Mouse (Mus musculus) hindbrain, embryonic 11.5 days (tissue): ENCODE data around the gene Olfr559. TPM values are rescaled to one million over a fixed set of nuclear protein-coding genes. Genes with fewer than 3 reads are reported as not detected.
A peak's percentile ranks its signal among the peaks of the same experiment; 100 is the strongest.

Source experiments
- ATAC-seq: fragments of 200-750 bp; cut with Nextera tagmentation; 2 replicates; pipeline ENCODE4 v1.8.0; 2017; ENCODE audit warnings: mild to moderate bottlenecking, moderate TSS enrichment, moderate library complexity; ENCODE audit not compliant: low FRiP score
- DNase-seq: peaks from one replicate; pipeline ENCODE4 v3.0.0-alpha.2; 2015; ENCODE audit warnings: low spot score
- H3K27ac ChIP-seq: fragments of 300-500 bp; sonication (generic); 2 replicates; pipeline ENCODE4 v1.5.1; 2014; ENCODE audit warnings: mild to moderate bottlenecking, low read depth, low read length
- H3K27me3 ChIP-seq: fragments of 300-500 bp; sonication (generic); 2 replicates; pipeline ENCODE4 v1.6.1; 2014; ENCODE audit warnings: mild to moderate bottlenecking, low read length, moderate library complexity, mixed read lengths; ENCODE audit not compliant: control insufficient read depth, insufficient read depth
- H3K36me3 ChIP-seq: fragments of 300-500 bp; sonication (generic); 2 replicates; pipeline ENCODE4 v1.6.1; 2014; ENCODE audit warnings: mild to moderate bottlenecking, low read length, moderate library complexity, mixed read lengths; ENCODE audit not compliant: control insufficient read depth, insufficient read depth
- H3K4me1 ChIP-seq: fragments of 300-500 bp; sonication (generic); replicated peaks from 2 replicates; pipeline ENCODE4 v1.6.1; 2014; ENCODE audit warnings: low read length, mixed read lengths; ENCODE audit not compliant: control insufficient read depth, insufficient read depth
- H3K4me2 ChIP-seq: fragments of 300-500 bp; sonication (generic); replicated peaks from 2 replicates; pipeline ENCODE4 v1.6.1; 2014; ENCODE audit warnings: mild to moderate bottlenecking, low read depth, low read length
- H3K4me3 ChIP-seq: fragments of 300-500 bp; sonication (generic); 2 replicates; pipeline ENCODE4 v1.5.1; 2014; ENCODE audit warnings: low read depth, low read length
- H3K9ac ChIP-seq: fragments of 300-500 bp; sonication (generic); 2 replicates; pipeline ENCODE4 v1.6.1; 2014; ENCODE audit warnings: low read depth, low read length
- H3K9me3 ChIP-seq: fragments of 300-500 bp; sonication (generic); 2 replicates; pipeline ENCODE4 v1.6.1; 2016; ENCODE audit warnings: low read length; ENCODE audit not compliant: control insufficient read depth
- WGBS: fragments of 180-500 bp; shearing (Covaris S2); extraction: QIAGEN DNeasy Blood & Tissue Kit; methylation state at CpG from one replicate; pipeline ENCODE4 v1.1.7; 2014; 5-methylcytosine and 5-hydroxymethylcytosine counted together
- polyA plus RNA-seq: library from polyadenylated mRNA; unstranded; fragments of >200 nt; fragmentation: Nextera tagmentation; extraction: Ambion mirVana; gene quantifications from 2 replicates; pipeline ENCODE4 v1.2.1, GENCODE M21; 2014

Gene Olfr559
- polyA plus RNA-seq, 1 experiment from 2014 or later = not detected

DNA sequence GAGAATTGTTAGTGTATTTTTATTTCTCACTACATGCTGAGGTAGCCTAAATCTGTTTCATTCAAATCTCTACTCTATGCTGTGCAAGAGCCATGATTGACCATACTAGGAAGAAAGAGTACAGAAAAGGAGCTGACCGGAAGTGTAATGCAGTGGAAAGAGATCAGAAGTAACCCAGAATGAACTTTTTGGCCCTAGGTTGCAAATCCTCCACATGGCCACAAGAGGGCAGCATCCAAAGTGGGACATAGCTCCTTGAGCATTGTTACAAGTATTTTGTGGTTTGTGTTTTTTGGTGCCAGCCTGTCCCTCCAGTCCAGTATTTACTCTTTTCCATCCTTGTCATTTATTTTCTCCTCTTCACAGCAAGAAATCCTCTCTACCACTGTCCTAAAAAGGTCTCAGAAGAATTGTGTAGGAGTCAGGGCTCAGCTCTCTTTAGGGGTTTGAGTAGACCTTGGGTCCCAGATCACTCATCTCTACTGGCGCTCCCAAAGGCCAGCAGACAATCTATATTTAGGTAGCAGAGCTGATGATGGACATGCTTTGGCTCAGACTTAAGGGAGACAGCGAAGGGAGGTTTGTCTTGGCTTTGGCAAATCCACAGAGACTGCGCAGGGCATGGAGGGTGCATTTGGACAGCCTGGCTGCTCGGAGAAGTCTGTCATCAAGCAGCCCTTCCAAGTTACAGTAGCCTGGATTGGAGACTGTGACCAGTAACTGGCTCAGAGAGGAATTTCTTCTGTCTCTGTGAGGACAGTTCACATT lies 31.7 kb downstream of the Olfr559 start, which contains the start of gene Olfr557:
Gene Olfr557, plus strand, starts transcription at position 553 of the 768 bp plus-strand sequence.
- Histone ChIP-seq H3K36me3 (no peaks in the 10 kb centered on the region), H3K4me3 (no peak within 1 kb of the TSS), H3K9ac (no peak within 1 kb of the TSS), H3K4me1 (no peaks in the 10 kb centered on the region), H3K27ac (no peak within 1 kb of the TSS), H3K27me3 (no peaks in the 10 kb centered on the region), H3K9me3 (no peaks in the 10 kb centered on the region), H3K4me2 (no peak within 1 kb of the TSS)
- DNase-seq = peak; percentile 63
- ATAC-seq = no peak
- WGBS = 78% methylated on average over 5 of the region's 5 CpGs

- Histone ChIP-seq H3K9me3 (no peaks in the 10 kb centered on the region), H3K4me1 (no peaks in the 10 kb centered on the region), H3K4me3 (peak within 1 kb of the TSS; percentile 47), H3K27ac (no peak within 1 kb of the TSS), H3K9ac (peak within 1 kb of the TSS; percentile 72), H3K4me2 (peak within 1 kb of the TSS; percentile 45), H3K27me3 (no peaks in the 10 kb centered on the region), H3K36me3 (no peaks in the 10 kb centered on the region)
- peak; percentile 100 for ATAC-seq
- WGBS = under 1% methylated on average over 40 of the region's 40 CpGs
- DNase-seq = peak; percentile 91
These were observed 40.3 kb downstream of the Olfr559 start, which contains the start of gene Trim68 for GRCm38 (mm10) chr7:102686944-102687501. Gene Trim68, minus strand, starts transcription at chr7:102687327.

- Histone ChIP-seq H3K27ac (no peak overlapping the region), H3K9ac (no peak overlapping the region), H3K4me3 (no peak overlapping the region), H3K4me2 (no peak overlapping the region), H3K9me3 (no peaks in the 10 kb centered on the region), H3K4me1 (no peaks in the 10 kb centered on the region), H3K27me3 (no peaks in the 10 kb centered on the region), H3K36me3 (no peaks in the 10 kb centered on the region)
- DNase-seq (no peak), ATAC-seq (no peak)
- WGBS = 96% methylated on average over 1 of the region's 1 CpGs
These were observed 45.4 kb downstream of the Olfr559 start for GRCm38 (mm10) chr7:102681916-102682315.

GRCm38 (mm10) chr7:102676225-102676624 lies 51.1 kb downstream of the Olfr559 start:
- no peaks in the 10 kb centered on the region for H3K36me3 ChIP-seq
- DNase-seq (no peak), ATAC-seq (no peak)
- H3K4me3 ChIP-seq = no peak overlapping the region
- H3K9ac ChIP-seq = no peak overlapping the region
- no peaks in the 10 kb centered on the region for H3K4me1 ChIP-seq
- no peak overlapping the region for H3K4me2 ChIP-seq
- H3K27me3 ChIP-seq = no peaks in the 10 kb centered on the region
- H3K27ac ChIP-seq = no peak overlapping the region
- 86% methylated on average over 2 of the region's 2 CpGs for WGBS
- H3K9me3 ChIP-seq = no peaks in the 10 kb centered on the region

Other genes with a start within 250 kb of the Olfr559 start
- gene Olfr543, start 245.8 kb downstream of the Olfr559 start, polyA plus RNA-seq = 0.31 and 1.1 TPM in 2 replicates
- gene Olfr544, start 239.2 kb downstream of the Olfr559 start, polyA plus RNA-seq = 0.08 and 0.23 TPM in 2 replicates
- not detected in 2 replicates for gene Olfr545, start 227.9 kb downstream of the Olfr559 start, polyA plus RNA-seq
- gene Olfr547, start 192.7 kb downstream of the Olfr559 start, polyA plus RNA-seq = not detected in 2 replicates
- not detected in 2 replicates for gene Olfr548-ps1, start 186.6 kb downstream of the Olfr559 start, polyA plus RNA-seq
- gene Olfr549, start 177.6 kb downstream of the Olfr559 start, polyA plus RNA-seq = not detected in 2 replicates
- gene Trim21, start 162.0 kb downstream of the Olfr559 start, polyA plus RNA-seq = 0.32 and 1.1 TPM in 2 replicates
- gene Olfr550, start 156.0 kb downstream of the Olfr559 start, polyA plus RNA-seq = not detected in 2 replicates
- not detected in 2 replicates for gene Olfr551, start 135.6 kb downstream of the Olfr559 start, polyA plus RNA-seq
- not detected in 2 replicates for gene Olfr552, start 129.7 kb downstream of the Olfr559 start, polyA plus RNA-seq
- gene Olfr553, start 109.3 kb downstream of the Olfr559 start, polyA plus RNA-seq = not detected in 2 replicates
- not detected in 2 replicates for gene Olfr554, start 89.1 kb downstream of the Olfr559 start, polyA plus RNA-seq
- gene Olfr555, start 68.7 kb downstream of the Olfr559 start, polyA plus RNA-seq = not detected in 2 replicates
- not detected in 2 replicates for gene Olfr556, start 62.6 kb downstream of the Olfr559 start, polyA plus RNA-seq
- gene Trim68, start 40.2 kb downstream of the Olfr559 start, polyA plus RNA-seq = 9.3 and 9.5 TPM in 2 replicates
- gene Olfr557, start 31.6 kb downstream of the Olfr559 start, polyA plus RNA-seq = not detected in 2 replicates
- gene Olfr558, start 25.3 kb downstream of the Olfr559 start, polyA plus RNA-seq = 0.15 TPM in 1 of 2 replicates, not detected in the other
- not detected in 2 replicates for gene Olfr33, start 8.4 kb downstream of the Olfr559 start, polyA plus RNA-seq
- not detected in 2 replicates for gene Olfr560, start 31.9 kb upstream of the Olfr559 start, polyA plus RNA-seq
- 0.14 TPM in 1 of 2 replicates, not detected in the other for gene Olfr78, start 32.0 kb upstream of the Olfr559 start, polyA plus RNA-seq
- gene Olfr561, start 43.7 kb upstream of the Olfr559 start, polyA plus RNA-seq = not detected in 2 replicates
- not detected in 2 replicates for gene Olfr564, start 76.0 kb upstream of the Olfr559 start, polyA plus RNA-seq
- gene Olfr566, start 131.3 kb upstream of the Olfr559 start, polyA plus RNA-seq = not detected in 2 replicates
- not detected in 2 replicates for gene Olfr568, start 149.6 kb upstream of the Olfr559 start, polyA plus RNA-seq
- gene Olfr569, start 163.4 kb upstream of the Olfr559 start, polyA plus RNA-seq = not detected in 2 replicates
- gene Olfr570, start 167.1 kb upstream of the Olfr559 start, polyA plus RNA-seq = not detected in 2 replicates
- not detected in 2 replicates for gene Olfr571, start 190.0 kb upstream of the Olfr559 start, polyA plus RNA-seq
- gene Olfr572, start 196.9 kb upstream of the Olfr559 start, polyA plus RNA-seq = not detected in 2 replicates
- gene Olfr573-ps1, start 215.1 kb upstream of the Olfr559 start, polyA plus RNA-seq = not detected in 2 replicates
- gene Olfr574, start 221.0 kb upstream of the Olfr559 start, polyA plus RNA-seq = not detected in 2 replicates
- gene Olfr575, start 231.3 kb upstream of the Olfr559 start, polyA plus RNA-seq = not detected in 2 replicates
- not detected in 2 replicates for gene Olfr576, start 235.2 kb upstream of the Olfr559 start, polyA plus RNA-seq
- not detected in 2 replicates for gene Olfr577, start 248.5 kb upstream of the Olfr559 start, polyA plus RNA-seq